Mouse (Mus musculus): ENCODE measurements around the gene Macrod2.

The Macrod2 gene

GRCm38 (mm10) chr2:142264697-142265096, 1869.6 kb downstream of the Macrod2 start:
- DNase-seq, result no peak

GRCm38 (mm10) chr2:142267836-142268235, 1872.7 kb downstream of the Macrod2 start:
- no peak for DNase-seq

- DNase-seq, result no peak
These were observed 1891.7 kb downstream of the Macrod2 start for GRCm38 (mm10) chr2:142286761-142287160.

GRCm38 (mm10) chr2:142294831-142295230, 1899.7 kb downstream of the Macrod2 start:
- no peak for DNase-seq

- DNase-seq, result no peak
These were observed 1908.2 kb downstream of the Macrod2 start for GRCm38 (mm10) chr2:142303098-142303911.

- DNase-seq, result no peak
These were observed 1908.7 kb downstream of the Macrod2 start for GRCm38 (mm10) chr2:142303912-142304182.

GRCm38 (mm10) chr2:142323158-142323557, 1928.0 kb downstream of the Macrod2 start:
- no peak for DNase-seq

- DNase-seq, result no peak
These were observed 1931.6 kb downstream of the Macrod2 start for GRCm38 (mm10) chr2:142326737-142327136.

- no peak for DNase-seq
These were observed 1934.7 kb downstream of the Macrod2 start for GRCm38 (mm10) chr2:142329761-142330160.

- no peak for DNase-seq
These were observed 1939.5 kb downstream of the Macrod2 start for GRCm38 (mm10) chr2:142334441-142335102.

- DNase-seq, result no peak
These were observed 1940.2 kb downstream of the Macrod2 start for GRCm38 (mm10) chr2:142335103-142335999.

- DNase-seq, result no peak
These were observed 1948.9 kb downstream of the Macrod2 start for GRCm38 (mm10) chr2:142344021-142344420.

GRCm38 (mm10) chr2:142344758-142345157, 1949.6 kb downstream of the Macrod2 start:
- no peak for DNase-seq

- no peak for DNase-seq
These were observed 1954.7 kb downstream of the Macrod2 start for GRCm38 (mm10) chr2:142349805-142350204.

- DNase-seq, result no peak
These were observed 1967.8 kb downstream of the Macrod2 start for GRCm38 (mm10) chr2:142362888-142363287.

GRCm38 (mm10) chr2:142373978-142374377, 1978.9 kb downstream of the Macrod2 start:
- DNase-seq, result no peak

- DNase-seq, result no peak
These were observed 1985.5 kb downstream of the Macrod2 start for GRCm38 (mm10) chr2:142380563-142380962.

- no peak for DNase-seq
These were observed 1986.0 kb downstream of the Macrod2 start for GRCm38 (mm10) chr2:142381081-142381579.

- DNase-seq, result no peak
These were observed 1998.4 kb downstream of the Macrod2 start for GRCm38 (mm10) chr2:142393546-142393945.

GRCm38 (mm10) chr2:142399490-142399889, 2004.4 kb downstream of the Macrod2 start:
- DNase-seq, result no peak

- DNase-seq, result no peak
These were observed 2005.7 kb downstream of the Macrod2 start for GRCm38 (mm10) chr2:142400781-142401180.

- DNase-seq, result no peak
These were observed 2006.2 kb downstream of the Macrod2 start for GRCm38 (mm10) chr2:142401359-142401758.

GRCm38 (mm10) chr2:142403394-142403793, 2008.3 kb downstream of the Macrod2 start:
- no peak for DNase-seq
